Mouse (Mus musculus) cerebellum, adult 2 months (tissue): ENCODE measurements at regions not wholly inside any gene's neighbourhood (a gene's known extent, or its start where the extent isn't known, plus 50 kb on each side); places are given as distances from the start of the nearest gene placed in this dataset.

Experiments
- CTCF ChIP-seq: fragments of 200-500 bp; IDR thresholded peaks from 2 replicates; pipeline ENCODE4 v1.5.1; 2011; ENCODE audit warnings: low read depth, mild to moderate bottlenecking, control low read depth, low read length, moderate library complexity, borderline replicate concordance; ENCODE audit not compliant: insufficient read depth
- POLR2A ChIP-seq: fragments of 200-500 bp; IDR thresholded peaks from 2 replicates; pipeline ENCODE4 v1.6.1; 2011; ENCODE audit warnings: low read length, control low read depth, borderline replicate concordance; ENCODE audit not compliant: insufficient read depth

DNA sequence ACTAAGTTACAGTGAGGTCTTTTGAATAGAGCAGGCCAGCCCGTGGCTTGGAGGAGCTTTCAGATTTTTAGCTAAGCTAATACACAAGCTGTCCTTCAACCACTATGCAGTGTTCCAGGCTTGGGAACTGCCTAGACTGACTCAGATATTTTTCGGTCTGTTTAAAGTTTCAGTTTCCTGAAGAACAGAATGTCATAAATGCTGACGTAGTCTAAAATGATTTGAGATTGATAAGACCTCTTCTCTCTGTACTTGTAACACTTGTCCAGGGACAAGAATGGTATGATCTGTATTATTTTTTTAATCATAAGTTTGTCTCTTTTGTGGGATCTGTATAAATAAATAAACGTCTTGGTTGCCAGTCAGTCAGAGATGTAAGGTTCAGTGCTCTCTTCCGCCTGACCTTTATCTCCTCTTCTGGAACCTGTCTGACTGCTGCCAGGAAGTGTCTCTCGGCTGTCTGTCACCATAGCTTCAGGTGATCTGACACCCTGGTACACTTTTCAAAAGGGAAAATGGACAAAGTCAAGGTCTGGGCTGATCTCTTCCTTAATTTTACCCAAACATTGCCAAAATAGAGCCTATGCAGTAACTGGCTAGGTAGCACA, 74.3 kb upstream of the Spin1 start:
- TF ChIP-seq CTCF (no peak), POLR2A (no peak)
